In genomic region chr2:75425384-75425783, GRCm38 (mm10) we compare ENCODE assay signal across 16 mouse cellular contexts.
A peak's percentile ranks its signal among the peaks of the same experiment; 100 is the strongest.
DNase-seq lines count a peak whose midpoint lies in the region; ATAC-seq and TF ChIP-seq lines count a peak whose summit lies in the region.
"Had no signal": no experiment of that assay in that cellular context is flagged by ENCODE, and none has a peak within 500 bp of the region (broad histone marks: within the 10 kb centered on the region; RNA-seq: fewer than 3 reads in every experiment).

No protein-coding gene starts in this region.

- TF ChIP-seq EP300 in lung, postnatal 0 days (IDR thresholded peaks at IDR 0.05), result no peak

- H3K9ac ChIP-seq in forebrain, postnatal 0 days, result no peak overlapping the region
- H3K9ac ChIP-seq in limb, embryonic 11.5 days (ENCODE audit: low read length), result no peak overlapping the region
- H3K9ac ChIP-seq in neural tube, embryonic 12.5 days, result no peak overlapping the region
- no peak overlapping the region for H3K9ac ChIP-seq in lung, postnatal 0 days (replicated peaks; ENCODE audit: low read depth)
- H3K9ac ChIP-seq: heart, embryonic 12.5 days; limb, embryonic 13.5 days; stomach, embryonic 15.5 days had no signal

- peak overlapping the region; percentile 21; the same call in 1 of the 2 replicates for H3K27ac ChIP-seq in forebrain, postnatal 0 days (ENCODE audit: low read depth, low read length)
- 0 out of 2 replicates have a peak overlapping the region, but pooled peaks have one; percentile 30 for H3K27ac ChIP-seq in limb, embryonic 11.5 days (replicated peaks; ENCODE audit: low read depth, low read length)
- peak overlapping the region; percentile 62 for H3K27ac ChIP-seq in neural tube, embryonic 12.5 days
- H3K27ac ChIP-seq in lung, postnatal 0 days (ENCODE audit: low read length), result no peak overlapping the region
- H3K27ac ChIP-seq: kidney, postnatal 0 days; limb, embryonic 13.5 days; macrophage; stomach, embryonic 15.5 days had no signal

- H3K27me3 ChIP-seq in forebrain, postnatal 0 days (ENCODE audit: insufficient read depth, low read length), result no peaks in the 10 kb centered on the region
- no peaks in the 10 kb centered on the region for H3K27me3 ChIP-seq in limb, embryonic 11.5 days (ENCODE audit: control insufficient read depth, insufficient read depth, low read length)
- H3K27me3 ChIP-seq in neural tube, embryonic 12.5 days (replicated peaks), result no peaks in the 10 kb centered on the region
- H3K27me3 ChIP-seq in lung, postnatal 0 days (replicated peaks; ENCODE audit: insufficient read depth, low read length), result no peaks in the 10 kb centered on the region
- H3K27me3 ChIP-seq: heart, embryonic 12.5 days; stomach, embryonic 15.5 days had no signal

- H3K36me3 ChIP-seq in forebrain, postnatal 0 days (ENCODE audit: insufficient read depth), result no peaks in the 10 kb centered on the region
- H3K36me3 ChIP-seq in limb, embryonic 11.5 days (ENCODE audit: control insufficient read depth, insufficient read depth, low read length), result no peaks in the 10 kb centered on the region
- no peaks in the 10 kb centered on the region for H3K36me3 ChIP-seq in neural tube, embryonic 12.5 days
- no peaks in the 10 kb centered on the region for H3K36me3 ChIP-seq in lung, postnatal 0 days (ENCODE audit: insufficient read depth, low read length)
- H3K36me3 ChIP-seq: heart, embryonic 12.5 days; limb, embryonic 13.5 days; stomach, embryonic 15.5 days had no signal

- H3K4me3 ChIP-seq in forebrain, postnatal 0 days (ENCODE audit: low read depth, low read length), result no peak overlapping the region
- no peak overlapping the region for H3K4me3 ChIP-seq in limb, embryonic 11.5 days (ENCODE audit: low read depth, low read length)
- no peak overlapping the region for H3K4me3 ChIP-seq in neural tube, embryonic 12.5 days
- no peak overlapping the region for H3K4me3 ChIP-seq in lung, postnatal 0 days (ENCODE audit: low read depth, low read length)
- H3K4me3 ChIP-seq: heart, embryonic 12.5 days; limb, embryonic 13.5 days; stomach, embryonic 15.5 days had no signal

- peak; percentile 18 for DNase-seq in embryo, embryonic 10 days (ENCODE audit: low spot score)
- no peak for DNase-seq in embryo, embryonic 11 days
- DNase-seq in forebrain, postnatal 0 days, result peak; percentile 26
- DNase-seq in limb, embryonic 11.5 days (ENCODE audit: low spot score), result no peak
- DNase-seq in lung, postnatal 0 days (ENCODE audit: low spot score), result no peak
- DNase-seq in layer of hippocampus, postnatal 25 days (ENCODE audit: extremely low spot score in 1 of 2, low spot score in 1 of 2), result no peak
- DNase-seq in testis, postnatal 10 days (ENCODE audit: low spot score), result no peak
- DNase-seq: cerebellum, adult 2 months; layer of hippocampus, postnatal 36 days; thymus, postnatal 25 days had no signal

- H3K9me3 ChIP-seq in forebrain, postnatal 0 days (ENCODE audit: low read length), result no peaks in the 10 kb centered on the region
- H3K9me3 ChIP-seq in limb, embryonic 11.5 days (ENCODE audit: control insufficient read depth, low read length), result no peaks in the 10 kb centered on the region
- H3K9me3 ChIP-seq in neural tube, embryonic 12.5 days, result no peaks in the 10 kb centered on the region
- H3K9me3 ChIP-seq in lung, postnatal 0 days (ENCODE audit: low read length), result no peaks in the 10 kb centered on the region
- H3K9me3 ChIP-seq: heart, embryonic 12.5 days; limb, embryonic 13.5 days; stomach, embryonic 15.5 days had no signal

- TF ChIP-seq CTCF in forebrain, postnatal 0 days (IDR thresholded peaks at IDR 0.05; ENCODE audit: low read depth), result no peak
- TF ChIP-seq CTCF in lung, postnatal 0 days (IDR thresholded peaks at IDR 0.05), result no peak

- ATAC-seq in forebrain, postnatal 0 days, result no peak
- no peak for ATAC-seq in limb, embryonic 11.5 days (ENCODE audit: insufficient number of reproducible peaks, low FRiP score, low TSS enrichment, low read depth)
- ATAC-seq in neural tube, embryonic 12.5 days (ENCODE audit: low FRiP score, low read depth), result peak; percentile 74
- ATAC-seq in lung, postnatal 0 days, result no peak

- H3K4me1 ChIP-seq in forebrain, postnatal 0 days (ENCODE audit: insufficient read depth), result peaks cover 11% of the 10 kb centered on the region; the same call in 1 of the 2 replicates
- peaks cover 17% of the 10 kb centered on the region for H3K4me1 ChIP-seq in limb, embryonic 11.5 days (ENCODE audit: control insufficient read depth, insufficient read depth, low read length)
- peaks cover 22% of the 10 kb centered on the region for H3K4me1 ChIP-seq in neural tube, embryonic 12.5 days
- H3K4me1 ChIP-seq in lung, postnatal 0 days (ENCODE audit: insufficient read depth, low read depth, low read length), result no peaks in the 10 kb centered on the region
- H3K4me1 ChIP-seq: heart, embryonic 12.5 days; stomach, embryonic 15.5 days had no signal

- WGBS in forebrain, postnatal 0 days, result 11% methylated on average over 7 of the region's 7 CpGs
- 4% methylated on average over 7 of the region's 7 CpGs for WGBS in limb, embryonic 11.5 days
- WGBS in neural tube, embryonic 12.5 days, result 15% methylated on average over 7 of the region's 7 CpGs
- 41% methylated on average over 7 of the region's 7 CpGs for WGBS in lung, postnatal 0 days

- H3K4me2 ChIP-seq in forebrain, postnatal 0 days (ENCODE audit: low read depth), result no peak overlapping the region
- H3K4me2 ChIP-seq in limb, embryonic 11.5 days (ENCODE audit: low read depth, severe bottlenecking), result no peak overlapping the region
- H3K4me2 ChIP-seq in neural tube, embryonic 12.5 days (replicated peaks), result no peak overlapping the region
- H3K4me2 ChIP-seq in lung, postnatal 0 days (replicated peaks; ENCODE audit: low read depth, low read length), result no peak overlapping the region
- H3K4me2 ChIP-seq: heart, embryonic 12.5 days; stomach, embryonic 15.5 days had no signal

Comparison
In these comparisons a context has a peak if more than half of its experiments do, and no peak if none do; other contexts are left out.
1. DNase-seq: peak in embryo, embryonic 10 days (single experiment) and forebrain, postnatal 0 days (single experiment); none in embryo, embryonic 11 days (single experiment), limb, embryonic 11.5 days (single experiment), lung, postnatal 0 days (single experiment), layer of hippocampus, postnatal 25 days (0 of 2) and testis, postnatal 10 days (single experiment).